Mouse (Mus musculus) embryonic facial prominence, embryonic 14.5 days (tissue): Measurements from ENCODE around the gene Isca1. TPM values are rescaled to one million over a fixed set of nuclear protein-coding genes. Genes with fewer than 3 reads are reported as not detected.

ENCODE experiments used
- ATAC-seq: fragments of 200-750 bp; cut with Nextera tagmentation; 2 replicates; pipeline ENCODE4 v1.8.0; 2017; ENCODE audit warnings: low read depth, moderate number of reproducible peaks, moderate TSS enrichment
- DNase-seq: peaks from one replicate; pipeline ENCODE4 v3.0.0-alpha.2; 2015; ENCODE audit warnings: low spot score
- H3K27ac ChIP-seq: fragments of 300-500 bp; sonication (generic); replicated peaks from 2 replicates; pipeline ENCODE4 v1.5.1; 2014; ENCODE audit warnings: low read depth, mild to moderate bottlenecking, low read length, moderate library complexity
- H3K27me3 ChIP-seq: fragments of 300-500 bp; sonication (generic); replicated peaks from 2 replicates; pipeline ENCODE4 v1.6.1; 2014; ENCODE audit warnings: low read length; ENCODE audit not compliant: control insufficient read depth, insufficient read depth
- H3K36me3 ChIP-seq: fragments of 300-500 bp; sonication (generic); 2 replicates; pipeline ENCODE4 v1.6.1; 2014; ENCODE audit warnings: low read length, mixed read lengths; ENCODE audit not compliant: control insufficient read depth, insufficient read depth
- H3K4me1 ChIP-seq: fragments of 300-500 bp; sonication (generic); 2 replicates; pipeline ENCODE4 v1.6.1; 2014; ENCODE audit warnings: antibody characterized with exemption, low read length; ENCODE audit not compliant: control insufficient read depth, insufficient read depth
- H3K4me2 ChIP-seq: fragments of 300-500 bp; sonication (generic); 2 replicates; pipeline ENCODE4 v1.6.1; 2014; ENCODE audit warnings: low read depth, mild to moderate bottlenecking, low read length, moderate library complexity, mixed read lengths
- H3K4me3 ChIP-seq: fragments of 300-500 bp; sonication (generic); 2 replicates; pipeline ENCODE4 v1.5.1; 2014; ENCODE audit warnings: low read depth, mild to moderate bottlenecking, low read length
- H3K9ac ChIP-seq: fragments of 300-500 bp; sonication (generic); 2 replicates; pipeline ENCODE4 v1.6.1; 2014; ENCODE audit warnings: low read depth, mild to moderate bottlenecking, low read length, moderate library complexity, mixed read lengths
- H3K9me3 ChIP-seq: fragments of 300-500 bp; sonication (generic); 2 replicates; pipeline ENCODE4 v1.6.1; 2016; ENCODE audit warnings: low read length; ENCODE audit not compliant: control insufficient read depth
- WGBS: fragments of 180-500 bp; shearing (Covaris S2); extraction: QIAGEN DNeasy Blood & Tissue Kit; methylation state at CpG from one replicate; pipeline ENCODE4 v1.1.7; 2014; 5-methylcytosine and 5-hydroxymethylcytosine counted together
- polyA plus RNA-seq: library from polyadenylated mRNA; unstranded; fragments of >200 nt; fragmentation: Nextera tagmentation; extraction: Ambion mirVana; gene quantifications from 2 replicates; pipeline ENCODE4 v1.2.1, GENCODE M21; 2014

Gene Isca1
- polyA plus RNA-seq, 1 experiment from 2014 or later, result 147 TPM

DNA sequence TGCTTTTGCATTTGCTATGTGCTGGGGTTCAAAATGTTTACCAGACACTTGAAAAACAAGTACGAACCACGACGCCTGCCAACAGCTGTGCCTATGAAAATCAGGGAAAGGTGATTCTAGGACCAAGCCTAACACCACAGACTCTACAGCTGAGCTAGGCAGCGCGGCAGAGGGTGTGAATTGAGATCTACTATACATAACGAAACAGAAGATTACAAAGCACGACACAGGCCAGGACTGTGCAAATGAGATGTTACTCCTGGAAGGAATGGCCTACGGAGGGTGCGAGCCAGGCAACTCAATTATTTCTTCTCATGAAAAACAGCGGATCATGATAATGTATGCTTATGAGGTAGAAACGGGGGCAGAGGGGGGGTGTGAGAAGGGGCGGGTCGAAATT is 1.1 kb downstream of the Isca1 start:
- H3K27ac ChIP-seq, result no peak overlapping the region; the same call in 1 of the 2 replicates
- H3K36me3 ChIP-seq, result peaks cover 24% of the 10 kb centered on the region
- 40% methylated on average over 13 of the region's 13 CpGs for WGBS
- no peak for DNase-seq
- H3K4me3 ChIP-seq, result peak overlapping the region; percentile 89
- peak overlapping the region; percentile 69 for H3K4me2 ChIP-seq
- peaks cover 17% of the 10 kb centered on the region for H3K4me1 ChIP-seq
- H3K27me3 ChIP-seq, result no peaks in the 10 kb centered on the region
- ATAC-seq, result no peak
- H3K9ac ChIP-seq, result peak overlapping the region; percentile 90
- H3K9me3 ChIP-seq, result no peaks in the 10 kb centered on the region

DNA sequence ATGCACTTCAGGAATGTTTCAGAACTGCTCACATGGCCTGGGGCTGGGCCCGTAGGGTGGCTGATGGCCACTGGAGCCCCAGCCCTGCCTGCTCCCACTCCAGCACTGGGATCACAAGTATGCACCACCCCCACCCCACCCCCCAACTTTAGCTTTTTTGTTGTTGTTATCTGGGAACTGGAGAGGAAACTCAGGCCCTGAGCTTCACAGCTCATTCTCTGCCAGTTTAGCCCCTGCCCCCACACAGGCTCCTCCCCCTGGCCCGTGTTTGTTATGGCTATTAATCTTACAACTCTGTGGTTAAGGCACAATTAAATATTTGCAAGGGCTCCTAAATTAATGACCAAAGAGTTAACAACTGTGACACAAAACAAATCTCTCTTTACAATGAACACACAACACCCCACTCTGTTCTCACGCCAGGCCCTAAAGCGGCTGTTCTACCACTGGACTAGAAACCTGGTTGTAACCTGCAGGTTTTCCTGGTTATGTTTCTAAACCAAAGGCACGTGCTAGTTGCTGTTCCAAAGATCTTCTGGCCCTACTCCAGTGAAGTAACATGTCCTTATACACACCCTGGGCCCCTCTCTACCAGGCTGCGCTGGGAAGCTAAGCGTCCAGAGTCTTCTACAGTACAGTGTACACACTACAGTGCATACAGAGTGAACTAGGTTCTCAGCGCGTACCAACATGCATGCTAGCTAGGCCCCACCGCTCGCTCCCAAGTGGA is 2.7 kb downstream of the Isca1 start:
- Histone ChIP-seq H3K9me3 (no peaks in the 10 kb centered on the region), H3K9ac (peak overlapping the region; percentile 21; the same call in 1 of the 2 replicates), H3K27ac (no peak overlapping the region), H3K4me3 (no peak overlapping the region), H3K27me3 (no peaks in the 10 kb centered on the region), H3K4me2 (peak overlapping the region; percentile 69), H3K36me3 (peaks cover 12% of the 10 kb centered on the region), H3K4me1 (peaks cover 17% of the 10 kb centered on the region)
- ATAC-seq (no peak), DNase-seq (no peak)
- WGBS, result 72% methylated on average over 11 of the region's 11 CpGs

DNA sequence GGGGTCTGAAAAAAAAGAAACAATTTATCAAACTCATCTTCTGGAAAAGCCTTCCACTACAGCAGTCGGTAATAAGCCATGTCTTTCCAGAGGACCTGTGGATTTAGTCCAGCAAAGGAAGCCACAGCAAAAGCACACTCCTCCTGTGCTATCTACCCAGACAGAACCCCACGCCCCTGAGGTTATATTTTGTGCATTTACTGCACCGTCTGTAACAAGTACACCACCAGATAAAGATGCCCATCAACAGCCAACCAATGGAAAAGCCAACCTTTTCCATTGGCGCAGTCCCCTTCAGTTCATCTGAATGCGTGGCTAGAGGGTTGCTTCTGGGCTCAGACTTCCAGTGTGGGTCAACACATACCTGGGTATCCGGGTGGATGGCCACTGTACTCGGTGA is 6.8 kb downstream of the Isca1 start:
- no peak overlapping the region for H3K27ac ChIP-seq
- no peak overlapping the region for H3K9ac ChIP-seq
- DNase-seq (no peak), ATAC-seq (no peak)
- WGBS, result 90% methylated on average over 7 of the region's 7 CpGs
- H3K4me2 ChIP-seq, result no peak overlapping the region
- no peaks in the 10 kb centered on the region for H3K27me3 ChIP-seq
- no peaks in the 10 kb centered on the region for H3K9me3 ChIP-seq
- no peak overlapping the region for H3K4me3 ChIP-seq
- H3K4me1 ChIP-seq, result peaks cover 7% of the 10 kb centered on the region; the same call in 1 of the 2 replicates
- H3K36me3 ChIP-seq, result peaks cover 47% of the 10 kb centered on the region

GRCm38 (mm10) chr13:59756906-59757305 is 12.7 kb downstream of the Isca1 start:
- DNase-seq, result no peak
- Histone ChIP-seq H3K27me3 (no peaks in the 10 kb centered on the region), H3K27ac (0 out of 2 replicates have a peak overlapping the region, but pooled peaks have one; percentile 3), H3K36me3 (peaks cover 66% of the 10 kb centered on the region), H3K4me2 (no peak overlapping the region), H3K4me3 (no peak overlapping the region), H3K9me3 (no peaks in the 10 kb centered on the region), H3K4me1 (no peaks in the 10 kb centered on the region), H3K9ac (no peak overlapping the region)
- no peak for ATAC-seq
- WGBS, result 96% methylated on average over 7 of the region's 7 CpGs

DNA sequence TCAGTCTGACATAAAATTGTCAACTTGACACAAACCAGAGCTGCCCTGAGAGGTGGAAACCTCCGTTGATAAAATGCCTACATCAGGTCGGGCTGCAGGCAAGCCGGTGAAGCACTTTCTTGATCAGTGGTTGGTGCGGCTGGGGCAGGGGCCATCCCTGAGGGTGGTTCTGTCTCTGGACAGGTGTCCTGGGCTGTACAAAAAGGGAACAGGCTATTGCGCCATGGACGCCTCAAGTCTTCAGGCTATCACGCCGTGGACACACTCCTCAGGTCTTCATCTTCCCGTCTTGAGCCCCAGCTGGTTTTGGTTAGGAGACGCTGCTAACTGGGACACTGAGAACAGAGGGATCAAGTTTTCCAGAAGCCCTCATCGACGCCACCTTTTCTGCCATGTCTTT is 19.3 kb downstream of the Isca1 start:
- no peak for DNase-seq
- peaks cover 14% of the 10 kb centered on the region for H3K36me3 ChIP-seq
- no peak overlapping the region for H3K9ac ChIP-seq
- H3K9me3 ChIP-seq, result no peaks in the 10 kb centered on the region
- 51% methylated on average over 12 of the region's 12 CpGs for WGBS
- H3K4me2 ChIP-seq, result no peak overlapping the region
- no peak overlapping the region for H3K4me3 ChIP-seq
- no peak overlapping the region for H3K27ac ChIP-seq
- no peaks in the 10 kb centered on the region for H3K27me3 ChIP-seq
- peaks cover 8% of the 10 kb centered on the region; the same call in 1 of the 2 replicates for H3K4me1 ChIP-seq
- no peak for ATAC-seq

DNA sequence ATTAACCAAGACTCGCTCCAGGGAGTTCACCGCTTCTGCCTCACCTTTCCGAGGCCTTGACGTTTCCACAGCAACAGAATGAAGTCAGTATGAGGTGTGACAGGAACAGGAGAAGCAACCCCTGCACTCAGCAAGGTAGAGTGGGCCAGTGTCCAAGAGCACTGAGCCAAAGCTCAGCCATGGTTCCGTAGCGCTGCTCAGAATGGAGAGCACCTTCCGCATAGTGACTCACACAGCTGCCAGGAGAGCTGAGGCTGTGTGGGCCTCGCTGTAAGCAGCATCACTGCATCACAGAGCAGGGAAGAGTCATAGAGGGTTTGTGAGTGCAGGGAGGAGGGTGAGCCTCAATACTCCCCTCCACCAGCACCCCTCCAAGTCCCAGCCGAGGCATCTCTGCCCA is 22.9 kb downstream of the Isca1 start, which contains the start of gene 1700014D04Rik:
1700014D04Rik (minus strand) TSS at position 42 of the 400 bp plus-strand sequence.
- no peak for ATAC-seq
- no peak for DNase-seq
- no peak within 1 kb of the TSS for H3K9ac ChIP-seq
- H3K4me1 ChIP-seq, result peaks cover 8% of the 10 kb centered on the region; the same call in 1 of the 2 replicates
- H3K4me3 ChIP-seq, result no peak within 1 kb of the TSS
- no peak within 1 kb of the TSS for H3K4me2 ChIP-seq
- no peaks in the 10 kb centered on the region for H3K27me3 ChIP-seq
- no peaks in the 10 kb centered on the region for H3K9me3 ChIP-seq
- no peaks in the 10 kb centered on the region for H3K36me3 ChIP-seq
- WGBS, result 77% methylated on average over 9 of the region's 9 CpGs
- no peak within 1 kb of the TSS for H3K27ac ChIP-seq

- no peak overlapping the region for H3K9ac ChIP-seq
- H3K36me3 ChIP-seq, result no peaks in the 10 kb centered on the region
- WGBS, result 72% methylated on average over 5 of the region's 6 CpGs
- H3K4me1 ChIP-seq, result peaks cover 8% of the 10 kb centered on the region; the same call in 1 of the 2 replicates
- no peaks in the 10 kb centered on the region for H3K9me3 ChIP-seq
- DNase-seq (no peak), ATAC-seq (no peak)
- H3K4me2 ChIP-seq, result no peak overlapping the region
- H3K27me3 ChIP-seq, result no peaks in the 10 kb centered on the region
- no peak overlapping the region for H3K27ac ChIP-seq
- no peak overlapping the region for H3K4me3 ChIP-seq
Observed at GRCm38 (mm10) chr13:59746164-59746563, 23.4 kb downstream of the Isca1 start.

DNA sequence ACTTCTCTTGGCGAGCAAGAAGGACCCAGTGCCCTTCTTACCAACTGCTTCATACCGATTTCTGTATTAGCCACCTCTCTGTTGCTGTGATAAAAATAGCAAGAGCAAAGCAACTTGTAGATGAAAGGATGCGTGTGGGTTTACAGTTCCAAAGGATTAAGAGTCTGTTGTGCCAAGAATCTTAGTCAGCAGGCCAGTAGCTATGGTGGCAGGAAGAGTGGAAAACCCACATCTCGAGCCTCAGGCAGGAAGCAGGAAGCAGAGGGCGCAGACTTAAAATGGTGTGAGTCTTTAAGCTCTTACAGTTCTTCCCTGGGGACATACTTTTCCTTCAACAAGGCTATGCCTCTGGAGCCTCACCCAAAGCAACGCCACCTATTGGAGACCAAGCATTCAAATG is 24.1 kb downstream of the Isca1 start:
- no peak overlapping the region for H3K4me2 ChIP-seq
- DNase-seq, result no peak
- H3K4me3 ChIP-seq, result no peak overlapping the region
- no peak for ATAC-seq
- H3K9ac ChIP-seq, result no peak overlapping the region
- WGBS, result 76% methylated on average over 6 of the region's 6 CpGs
- H3K9me3 ChIP-seq, result no peaks in the 10 kb centered on the region
- no peaks in the 10 kb centered on the region for H3K27me3 ChIP-seq
- H3K36me3 ChIP-seq, result no peaks in the 10 kb centered on the region
- peaks cover 3% of the 10 kb centered on the region; the same call in 1 of the 2 replicates for H3K4me1 ChIP-seq
- H3K27ac ChIP-seq, result no peak overlapping the region

- Histone ChIP-seq H3K36me3 (no peaks in the 10 kb centered on the region), H3K27me3 (no peaks in the 10 kb centered on the region), H3K9me3 (no peaks in the 10 kb centered on the region), H3K9ac (no peak overlapping the region), H3K4me3 (no peak overlapping the region), H3K4me2 (no peak overlapping the region), H3K27ac (no peak overlapping the region), H3K4me1 (no peaks in the 10 kb centered on the region)
- WGBS, result 77% methylated on average over 10 of the region's 10 CpGs
- no peak for DNase-seq
- no peak for ATAC-seq
Observed at GRCm38 (mm10) chr13:59741697-59742096, 27.9 kb downstream of the Isca1 start.
